Mouse (Mus musculus): ENCODE data around the gene Prok1.
A peak's percentile ranks its signal among the peaks of the same experiment; 100 is the strongest.

Prok1 gene

GRCm38 (mm10) chr3:107239607-107240006 lies at the start of gene Prok1:
Prok1 (minus strand) TSS chr3:107239707.
- no peak for DNase-seq (ENCODE audit: low spot score in 2 of 2)

GRCm38 (mm10) chr3:107287346-107287745 lies 47.8 kb upstream of the Prok1 start:
- DNase-seq (ENCODE audit: low spot score in 2 of 2) = no peak

GRCm38 (mm10) chr3:107286123-107286522 lies 46.6 kb upstream of the Prok1 start:
- no peak for DNase-seq (ENCODE audit: low spot score in 2 of 2)

GRCm38 (mm10) chr3:107278479-107279269 lies 39.2 kb upstream of the Prok1 start, which contains the start of gene Lamtor5:
Lamtor5 (plus strand) TSS chr3:107278858.
- DNase-seq (ENCODE audit: low spot score in 2 of 2) = peak; percentile 86 to 89

- no peak for DNase-seq (ENCODE audit: low spot score in 2 of 2)
Observed at GRCm38 (mm10) chr3:107276626-107277025, 37.1 kb upstream of the Prok1 start.

GRCm38 (mm10) chr3:107275996-107276395 lies 36.5 kb upstream of the Prok1 start:
- DNase-seq (ENCODE audit: low spot score in 2 of 2) = no peak

- no peak for DNase-seq (ENCODE audit: low spot score in 2 of 2)
Observed at GRCm38 (mm10) chr3:107275351-107275750, 35.8 kb upstream of the Prok1 start.

GRCm38 (mm10) chr3:107273820-107274219 lies 34.3 kb upstream of the Prok1 start:
- peak; percentile 55 to 68 for DNase-seq (ENCODE audit: low spot score in 2 of 2)

- DNase-seq (ENCODE audit: low spot score in 2 of 2) = no peak
Observed at GRCm38 (mm10) chr3:107272433-107272832, 32.9 kb upstream of the Prok1 start.

GRCm38 (mm10) chr3:107266814-107267345 lies 27.4 kb upstream of the Prok1 start:
- no peak for DNase-seq (ENCODE audit: low spot score in 2 of 2)

- DNase-seq (ENCODE audit: low spot score in 2 of 2) = peak in 1 of 2 experiments; percentile 10
Observed at GRCm38 (mm10) chr3:107261851-107262165, 22.3 kb upstream of the Prok1 start.

GRCm38 (mm10) chr3:107260956-107261850 lies 21.7 kb upstream of the Prok1 start:
- no peak for DNase-seq (ENCODE audit: low spot score in 2 of 2)

- DNase-seq (ENCODE audit: low spot score in 2 of 2) = no peak
Observed at GRCm38 (mm10) chr3:107257924-107258323, 18.4 kb upstream of the Prok1 start.

GRCm38 (mm10) chr3:107256724-107257123 lies 17.2 kb upstream of the Prok1 start:
- DNase-seq (ENCODE audit: low spot score in 2 of 2) = no peak

- DNase-seq (ENCODE audit: low spot score in 2 of 2) = no peak
Observed at GRCm38 (mm10) chr3:107255992-107256391, 16.5 kb upstream of the Prok1 start.

GRCm38 (mm10) chr3:107253925-107254324 lies 14.4 kb upstream of the Prok1 start:
- no peak for DNase-seq (ENCODE audit: low spot score in 2 of 2)

GRCm38 (mm10) chr3:107252035-107252434 lies 12.5 kb upstream of the Prok1 start:
- DNase-seq (ENCODE audit: low spot score in 2 of 2) = no peak

GRCm38 (mm10) chr3:107250320-107250719 lies 10.8 kb upstream of the Prok1 start:
- no peak for DNase-seq (ENCODE audit: low spot score in 2 of 2)

GRCm38 (mm10) chr3:107249042-107249441 lies 9.5 kb upstream of the Prok1 start:
- no peak for DNase-seq (ENCODE audit: low spot score in 2 of 2)

- DNase-seq (ENCODE audit: low spot score in 2 of 2) = no peak
Observed at GRCm38 (mm10) chr3:107246876-107247275, 7.4 kb upstream of the Prok1 start.

- no peak for DNase-seq (ENCODE audit: low spot score in 2 of 2)
Observed at GRCm38 (mm10) chr3:107241389-107242094, 2.0 kb upstream of the Prok1 start.

GRCm38 (mm10) chr3:107238471-107238980 lies 981 bp downstream of the Prok1 start:
- DNase-seq (ENCODE audit: low spot score in 2 of 2) = no peak
